Mouse (Mus musculus) neural tube, embryonic 12.5 days (tissue): Measurements from ENCODE around the gene Zfp641. TPM values are rescaled to one million over a fixed set of nuclear protein-coding genes. Genes with fewer than 3 reads are reported as not detected.

Experiments
- ATAC-seq: fragments of 200-750 bp; cut with Nextera tagmentation; 2 replicates; pipeline ENCODE4 v1.8.0; 2017; ENCODE audit warnings: low read depth, mild to moderate bottlenecking, moderate TSS enrichment, moderate library complexity; ENCODE audit not compliant: low FRiP score
- H3K27ac ChIP-seq: fragments of 300-500 bp; sonication (generic); 2 replicates; pipeline ENCODE4 v1.5.1; 2016
- H3K27me3 ChIP-seq: fragments of 300-500 bp; sonication (generic); replicated peaks from 2 replicates; pipeline ENCODE4 v1.6.1; 2016; ENCODE audit warnings: mild to moderate bottlenecking
- H3K36me3 ChIP-seq: fragments of 300-500 bp; sonication (generic); 2 replicates; pipeline ENCODE4 v1.6.1; 2016; ENCODE audit warnings: mild to moderate bottlenecking
- H3K4me1 ChIP-seq: fragments of 300-500 bp; sonication (generic); 2 replicates; pipeline ENCODE4 v1.6.1; 2016
- H3K4me2 ChIP-seq: fragments of 300-500 bp; sonication (generic); replicated peaks from 2 replicates; pipeline ENCODE4 v1.6.1; 2016; ENCODE audit warnings: mild to moderate bottlenecking
- H3K4me3 ChIP-seq: fragments of 300-500 bp; sonication (generic); 2 replicates; pipeline ENCODE4 v1.5.1; 2016
- H3K9ac ChIP-seq: fragments of 300-500 bp; sonication (generic); 2 replicates; pipeline ENCODE4 v1.6.1; 2016; ENCODE audit warnings: mild to moderate bottlenecking
- H3K9me3 ChIP-seq: fragments of 300-500 bp; sonication (generic); 2 replicates; pipeline ENCODE4 v1.6.1; 2016; ENCODE audit warnings: mild to moderate bottlenecking
- WGBS: fragments of 180-500 bp; shearing (Covaris S2); methylation state at CpG from one replicate; pipeline ENCODE4 v1.1.7; 2016; 5-methylcytosine and 5-hydroxymethylcytosine counted together
- polyA plus RNA-seq: library from polyadenylated mRNA; unstranded; fragments of >200 nt; fragmentation: Nextera tagmentation; extraction: Ambion mirVana; gene quantifications from 2 replicates; pipeline ENCODE4 v1.2.1, GENCODE M21; 2016

Zfp641 gene
- 2.9 and 3.5 TPM in 2 replicates for polyA plus RNA-seq

DNA sequence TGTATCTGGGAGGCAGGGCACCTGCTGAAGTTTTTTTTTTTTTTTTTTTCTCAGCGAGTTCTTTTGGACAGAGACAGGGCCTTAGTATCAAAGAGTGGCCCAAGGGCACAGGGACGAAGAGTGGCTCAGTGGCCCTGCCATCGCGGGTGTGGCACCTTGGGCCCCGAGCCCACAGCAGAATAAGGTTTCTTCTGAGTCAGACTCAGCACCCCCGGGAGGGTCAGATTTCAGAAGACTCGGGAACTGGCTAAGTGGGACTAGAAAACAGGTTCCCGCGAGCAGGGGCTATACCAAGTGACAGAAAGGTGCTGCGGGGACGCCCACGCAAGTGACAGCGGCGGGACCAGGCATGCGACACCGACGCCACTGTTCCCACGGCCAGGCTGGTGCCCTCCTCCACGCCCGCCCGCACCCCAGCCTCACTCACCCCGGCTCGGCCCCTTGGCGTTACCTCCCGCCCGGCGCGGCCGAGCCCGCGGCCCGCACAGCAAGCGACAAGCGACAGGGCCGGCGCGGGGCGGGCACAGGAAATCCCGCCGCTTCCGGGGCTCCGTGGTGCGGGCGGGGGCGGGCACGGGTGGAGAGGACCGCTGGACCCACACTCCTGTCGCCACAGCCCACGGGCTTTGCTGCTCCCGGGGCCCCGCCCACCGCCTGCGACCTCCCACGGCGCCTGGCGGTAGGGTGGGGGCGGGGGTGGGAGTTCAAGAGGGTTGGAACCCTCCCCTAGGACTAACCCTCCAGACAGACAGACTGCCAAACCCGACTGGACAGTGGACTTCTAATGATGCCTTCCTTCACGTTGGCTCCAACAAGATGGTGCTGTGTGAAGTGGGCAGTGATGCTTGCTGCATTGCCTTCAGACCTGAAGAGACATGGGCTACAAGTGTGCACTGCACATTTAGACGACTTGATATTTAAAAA, at the start of gene Zfp641:
Zfp641 (minus strand) TSS at position 534 of the 924 bp plus-strand sequence.
- 3% methylated on average over 60 of the region's 60 CpGs for WGBS
- Histone ChIP-seq H3K36me3 (no peaks in the 10 kb centered on the region), H3K9me3 (no peaks in the 10 kb centered on the region), H3K4me1 (peaks cover 6% of the 10 kb centered on the region; the same call in 1 of the 2 replicates), H3K27me3 (no peaks in the 10 kb centered on the region), H3K9ac (peak within 1 kb of the TSS; percentile 79), H3K4me3 (peak within 1 kb of the TSS; percentile 68), H3K27ac (no peak within 1 kb of the TSS), H3K4me2 (peak within 1 kb of the TSS; percentile 97)
- ATAC-seq: peak; percentile 56; the same call in 1 of the 2 replicates

DNA sequence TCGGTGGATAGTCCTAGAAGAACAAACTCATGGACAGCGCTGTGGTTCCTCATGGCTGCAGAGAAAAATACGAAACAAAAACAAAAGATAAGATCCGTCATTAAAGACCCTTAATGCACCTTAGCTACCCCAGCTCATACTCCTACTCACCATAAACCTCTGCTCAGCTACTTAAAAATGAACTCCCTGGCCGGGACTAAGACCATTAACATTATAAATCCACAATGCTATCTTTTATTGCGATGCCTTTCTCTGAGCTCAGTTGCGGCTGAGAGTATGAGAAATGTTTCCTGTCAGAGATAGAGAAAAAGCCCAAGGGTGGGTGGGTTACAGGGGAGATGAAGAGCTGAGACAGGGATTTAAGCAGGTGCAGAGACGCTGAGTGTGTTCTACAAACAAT, 44.9 kb upstream of the Zfp641 start, which contains the start of gene Olfr284:
Olfr284 (minus strand) TSS at position 101 of the 400 bp plus-strand sequence.
- 89% methylated on average over 8 of the region's 8 CpGs for WGBS
- H3K36me3 ChIP-seq: no peaks in the 10 kb centered on the region
- H3K4me1 ChIP-seq: no peaks in the 10 kb centered on the region
- H3K9me3 ChIP-seq: no peaks in the 10 kb centered on the region
- no peak for ATAC-seq
- H3K27me3 ChIP-seq: no peaks in the 10 kb centered on the region
- H3K4me3 ChIP-seq: no peak within 1 kb of the TSS
- H3K9ac ChIP-seq: no peak within 1 kb of the TSS
- no peak within 1 kb of the TSS for H3K4me2 ChIP-seq
- H3K27ac ChIP-seq: no peak within 1 kb of the TSS

DNA sequence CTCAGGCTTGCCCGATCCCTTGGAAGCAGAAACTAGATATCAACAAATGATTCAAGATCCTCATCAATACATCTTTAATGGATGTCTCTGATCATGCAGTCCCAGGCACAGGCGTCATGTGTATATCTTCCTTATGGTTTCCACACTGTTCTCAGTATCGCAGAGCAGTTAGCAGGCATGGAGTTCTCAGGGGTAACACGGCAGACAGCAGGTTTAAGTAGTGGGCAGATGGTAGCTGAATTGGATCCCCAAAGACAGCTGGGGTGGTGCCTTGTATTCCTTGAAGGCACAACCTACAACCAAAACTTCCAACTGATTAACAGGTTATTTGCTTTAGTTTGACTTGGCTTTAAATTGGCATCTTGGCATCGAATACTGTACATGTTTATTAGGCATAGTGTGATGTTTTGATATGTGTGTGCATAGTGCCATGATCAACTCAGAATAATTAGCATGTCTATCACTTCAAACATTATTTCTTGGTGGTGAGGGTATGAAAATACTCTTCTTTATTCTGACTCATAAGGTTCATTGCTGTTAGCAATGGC, 21.3 kb upstream of the Zfp641 start, which contains the start of gene Olfr285:
Olfr285 (minus strand) TSS at position 177 of the 548 bp plus-strand sequence.
- Histone ChIP-seq H3K4me2 (no peak within 1 kb of the TSS), H3K36me3 (no peaks in the 10 kb centered on the region), H3K4me1 (no peaks in the 10 kb centered on the region), H3K4me3 (no peak within 1 kb of the TSS), H3K9ac (no peak within 1 kb of the TSS), H3K9me3 (no peaks in the 10 kb centered on the region), H3K27ac (no peak within 1 kb of the TSS), H3K27me3 (no peaks in the 10 kb centered on the region)
- no peak for ATAC-seq
- 95% methylated on average over 5 of the region's 5 CpGs for WGBS

DNA sequence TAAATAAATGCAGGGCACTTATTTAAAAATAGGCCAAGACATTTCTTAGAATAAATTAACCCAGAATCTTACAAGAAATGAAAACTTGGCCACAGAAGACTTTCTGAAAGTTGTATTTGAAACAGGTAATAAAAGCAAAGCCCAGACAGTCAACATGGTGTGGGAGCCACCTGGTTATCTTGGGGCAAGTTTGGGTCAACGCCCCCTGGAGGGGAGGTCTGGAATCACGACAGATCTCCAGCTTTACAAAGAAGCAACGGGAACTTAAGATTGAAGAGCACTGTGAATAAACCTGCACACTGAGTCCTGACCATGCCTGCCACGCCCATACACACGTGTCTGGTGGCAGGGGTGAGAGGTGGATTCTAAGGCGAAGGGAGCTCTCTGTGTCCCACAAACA, 19.7 kb upstream of the Zfp641 start:
- Histone ChIP-seq H3K27me3 (no peaks in the 10 kb centered on the region), H3K27ac (no peak overlapping the region), H3K4me2 (no peak overlapping the region), H3K9ac (no peak overlapping the region), H3K4me1 (no peaks in the 10 kb centered on the region), H3K4me3 (no peak overlapping the region), H3K36me3 (no peaks in the 10 kb centered on the region), H3K9me3 (no peaks in the 10 kb centered on the region)
- ATAC-seq: no peak
- 55% methylated on average over 6 of the region's 6 CpGs for WGBS

DNA sequence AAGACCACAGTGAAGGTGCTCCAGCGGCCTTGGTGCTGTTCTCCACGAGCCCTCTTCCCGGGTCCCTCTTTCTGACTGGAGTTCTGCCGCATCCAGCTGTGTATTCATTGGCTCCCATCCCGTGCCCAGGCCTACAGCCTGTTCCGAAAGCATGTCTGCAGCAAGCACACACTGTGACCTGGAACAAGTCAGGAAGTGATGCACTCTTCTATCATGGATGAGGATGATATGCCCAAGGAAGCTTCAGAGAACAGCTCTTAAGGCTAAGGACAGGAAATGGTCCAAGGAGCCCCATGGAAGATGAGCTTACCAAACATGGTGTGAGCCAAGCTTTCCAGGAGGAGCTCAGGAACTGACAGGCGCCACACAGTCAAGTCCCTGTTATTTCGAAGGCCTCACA, 2.3 kb downstream of the Zfp641 start:
- 89% methylated on average over 8 of the region's 8 CpGs for WGBS
- no peaks in the 10 kb centered on the region; the same call in 1 of the 2 replicates for H3K36me3 ChIP-seq
- no peak overlapping the region for H3K4me3 ChIP-seq
- no peaks in the 10 kb centered on the region for H3K27me3 ChIP-seq
- no peaks in the 10 kb centered on the region for H3K9me3 ChIP-seq
- ATAC-seq: no peak
- no peak overlapping the region for H3K4me2 ChIP-seq
- peaks cover 6% of the 10 kb centered on the region; the same call in 1 of the 2 replicates for H3K4me1 ChIP-seq
- no peak overlapping the region for H3K27ac ChIP-seq
- H3K9ac ChIP-seq: no peak overlapping the region

DNA sequence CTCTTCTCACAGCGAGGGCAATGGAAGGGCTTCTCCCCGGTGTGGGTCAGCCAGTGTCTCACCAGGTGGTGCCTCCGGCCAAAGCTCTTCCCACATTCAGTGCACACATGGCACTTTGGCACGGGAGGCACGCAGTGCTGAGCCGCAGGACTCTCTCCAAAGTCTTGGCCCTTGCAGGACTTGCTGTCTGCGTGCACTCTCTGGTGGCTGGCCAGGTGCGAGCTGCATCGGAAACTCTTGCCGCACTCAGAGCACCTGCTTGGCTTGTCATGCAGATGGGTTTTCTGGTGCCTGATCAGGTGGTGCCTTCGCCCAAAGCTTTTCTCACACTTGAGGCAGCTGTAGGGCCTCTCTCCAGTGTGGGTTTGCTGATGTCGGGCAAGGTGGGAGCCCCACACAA, 7.4 kb downstream of the Zfp641 start:
- WGBS: 75% methylated on average over 12 of the region's 12 CpGs
- Histone ChIP-seq H3K9ac (no peak overlapping the region), H3K27ac (no peak overlapping the region), H3K9me3 (no peaks in the 10 kb centered on the region), H3K4me3 (no peak overlapping the region), H3K36me3 (no peaks in the 10 kb centered on the region; the same call in 1 of the 2 replicates), H3K4me1 (no peaks in the 10 kb centered on the region), H3K27me3 (no peaks in the 10 kb centered on the region), H3K4me2 (no peak overlapping the region)
- ATAC-seq: no peak

DNA sequence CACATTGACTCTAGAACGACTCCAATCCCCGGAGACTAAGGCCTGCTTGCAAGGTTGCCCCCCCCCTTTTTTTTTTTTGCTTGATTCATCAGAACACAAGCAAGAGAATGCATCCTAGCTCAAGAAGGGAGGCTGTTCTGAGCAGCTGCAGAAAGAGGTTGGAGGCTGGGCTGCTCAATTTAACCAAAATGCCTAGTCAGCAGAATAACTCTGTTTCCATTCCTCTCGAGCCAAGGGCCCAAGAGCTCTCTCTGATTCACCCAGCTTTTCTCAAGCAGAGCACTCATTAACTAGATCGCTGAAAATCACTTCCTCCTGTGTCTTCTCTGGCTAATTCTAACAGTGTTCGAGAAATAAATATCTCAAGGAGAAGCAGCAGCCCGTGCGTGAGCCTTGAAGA, 9.5 kb downstream of the Zfp641 start:
- Histone ChIP-seq H3K4me1 (no peaks in the 10 kb centered on the region), H3K9me3 (no peaks in the 10 kb centered on the region), H3K36me3 (no peaks in the 10 kb centered on the region; the same call in 1 of the 2 replicates), H3K9ac (no peak overlapping the region), H3K27ac (no peak overlapping the region), H3K4me3 (no peak overlapping the region), H3K4me2 (no peak overlapping the region), H3K27me3 (no peaks in the 10 kb centered on the region)
- WGBS: 81% methylated on average over 7 of the region's 7 CpGs
- ATAC-seq: no peak

DNA sequence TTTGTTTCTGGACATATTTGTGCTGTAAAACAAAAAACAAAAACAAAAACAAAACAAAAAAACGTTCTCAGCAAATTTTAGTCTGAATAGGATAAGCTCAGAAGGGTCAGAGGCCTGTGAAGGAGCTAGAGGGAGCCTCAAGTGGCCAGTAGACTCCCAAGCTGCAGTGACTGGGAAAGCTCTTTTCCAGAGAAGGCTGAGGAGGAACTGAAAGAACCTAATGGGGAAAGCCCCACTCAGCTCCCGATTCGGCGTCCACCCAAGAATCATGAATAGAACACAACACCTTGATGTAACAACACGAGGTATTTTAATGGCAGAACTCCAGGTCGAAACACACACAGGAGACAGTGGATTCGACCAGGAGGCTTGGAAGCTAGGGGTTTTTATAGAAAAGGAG, 38.2 kb downstream of the Zfp641 start:
- Histone ChIP-seq H3K9me3 (no peaks in the 10 kb centered on the region), H3K4me2 (no peak overlapping the region), H3K36me3 (no peaks in the 10 kb centered on the region), H3K27me3 (no peaks in the 10 kb centered on the region), H3K27ac (no peak overlapping the region), H3K9ac (no peak overlapping the region), H3K4me3 (no peak overlapping the region), H3K4me1 (no peaks in the 10 kb centered on the region)
- 87% methylated on average over 7 of the region's 7 CpGs for WGBS
- ATAC-seq: no peak

DNA sequence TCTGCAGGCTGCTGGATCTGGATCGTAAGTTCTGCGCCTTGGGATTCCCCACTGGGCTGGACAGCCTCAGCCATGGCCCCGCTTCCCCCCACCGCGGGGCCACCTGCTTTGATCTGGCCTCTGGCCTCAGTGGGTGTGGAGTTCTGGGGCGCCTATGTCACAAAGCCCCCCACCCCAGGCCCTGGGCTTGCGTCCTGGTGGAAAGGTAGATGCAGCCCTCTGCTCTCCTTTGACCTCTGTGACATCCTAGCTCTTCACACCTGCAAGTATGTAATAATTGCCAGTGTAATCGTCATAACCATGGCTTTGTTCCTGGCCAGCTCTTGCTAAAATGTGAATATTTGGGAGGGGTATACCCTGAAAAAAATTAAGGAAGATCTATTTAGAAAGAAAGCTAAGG, 38.8 kb downstream of the Zfp641 start, which contains the start of gene H1fnt:
H1fnt (minus strand) TSS at position 101 of the 400 bp plus-strand sequence.
- Histone ChIP-seq H3K9ac (no peak within 1 kb of the TSS), H3K4me3 (no peak within 1 kb of the TSS), H3K27me3 (no peaks in the 10 kb centered on the region), H3K27ac (no peak within 1 kb of the TSS), H3K9me3 (no peaks in the 10 kb centered on the region), H3K4me2 (no peak within 1 kb of the TSS), H3K4me1 (no peaks in the 10 kb centered on the region), H3K36me3 (no peaks in the 10 kb centered on the region)
- no peak for ATAC-seq
- WGBS: 85% methylated on average over 8 of the region's 8 CpGs

DNA sequence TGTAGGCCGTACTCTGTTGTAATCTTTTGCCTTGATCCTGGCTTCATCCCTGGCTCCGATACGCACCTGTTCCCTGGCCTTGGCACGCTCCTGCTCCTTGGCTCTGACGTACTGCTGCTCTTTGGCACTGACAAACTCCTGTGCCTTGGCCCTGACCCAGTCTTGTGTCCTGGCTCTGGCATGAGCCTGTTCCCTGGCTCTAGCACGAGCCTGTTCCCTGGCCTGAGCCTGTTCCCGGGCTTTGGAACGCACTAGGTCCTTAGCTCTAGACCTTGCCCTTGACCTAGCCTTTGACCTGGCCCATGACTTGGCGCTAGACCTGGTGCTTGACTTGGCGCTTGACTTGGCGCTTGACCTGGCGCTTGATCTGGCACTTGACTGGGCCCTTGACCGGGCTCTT, 39.7 kb downstream of the Zfp641 start:
- no peak overlapping the region for H3K27ac ChIP-seq
- H3K27me3 ChIP-seq: no peaks in the 10 kb centered on the region
- no peaks in the 10 kb centered on the region for H3K9me3 ChIP-seq
- 96% methylated on average over 13 of the region's 13 CpGs for WGBS
- H3K36me3 ChIP-seq: no peaks in the 10 kb centered on the region
- no peaks in the 10 kb centered on the region for H3K4me1 ChIP-seq
- ATAC-seq: no peak
- no peak overlapping the region for H3K4me3 ChIP-seq
- no peak overlapping the region for H3K9ac ChIP-seq
- H3K4me2 ChIP-seq: no peak overlapping the region
